Mouse (Mus musculus) MEL (cell line): ENCODE results near the gene Lpcat1.

Experiments
- CTCF ChIP-seq, 3 experiments: IDR thresholded peaks in 2 of 3; conservative IDR thresholded peaks in 1 of 3; 2 replicates each; pipeline ENCODE4 v1.5.1; 2011 to 2012; ENCODE audit warnings: low read length in 3 of 3, low read depth in 2 of 3, mild to moderate bottlenecking in 2 of 3, improper control_type of control experiment in 1 of 3, inconsistent platforms in 1 of 3, mixed read lengths in 1 of 3, moderate library complexity in 1 of 3; ENCODE audit not compliant: control insufficient read depth in 1 of 3, insufficient read depth in 1 of 3, poor library complexity in 1 of 3, severe bottlenecking in 1 of 3
- EP300 ChIP-seq, 2 experiments: IDR thresholded peaks; 2 replicates each; pipeline ENCODE4 v1.6.1; 2011; ENCODE audit warnings: improper control_type of control experiment in 2 of 2, low read length in 2 of 2, low read depth in 1 of 2, mild to moderate bottlenecking in 1 of 2
- MAFK ChIP-seq: IDR thresholded peaks from 2 replicates; pipeline ENCODE4 v1.6.1; 2011; ENCODE audit warnings: low read depth, mild to moderate bottlenecking, low read length, improper control_type of control experiment, borderline replicate concordance
- NRF1 ChIP-seq: IDR thresholded peaks from 2 replicates; pipeline ENCODE4 v1.6.1; 2014; ENCODE audit warnings: low read depth, mild to moderate bottlenecking, inconsistent platforms, low read length, improper control_type of control experiment, moderate library complexity; ENCODE audit not compliant: poor library complexity, insufficient read depth, severe bottlenecking
- SIN3A ChIP-seq: IDR thresholded peaks from 2 replicates; pipeline ENCODE4 v1.6.1; 2012; ENCODE audit warnings: low read length, improper control_type of control experiment, inconsistent platforms
- TBP ChIP-seq: IDR thresholded peaks from 2 replicates; pipeline ENCODE4 v1.8.0; 2011; ENCODE audit warnings: low read depth, low read length, improper control_type of control experiment
- USF1 ChIP-seq: IDR thresholded peaks from 2 replicates; pipeline ENCODE4 v1.6.1; 2014; ENCODE audit warnings: low read depth, mild to moderate bottlenecking, inconsistent platforms, low read length, improper control_type of control experiment, moderate library complexity
- ZNF384 ChIP-seq: IDR thresholded peaks from 2 replicates; pipeline ENCODE4 v1.6.1; 2012; ENCODE audit warnings: low read depth, mild to moderate bottlenecking, inconsistent platforms, low read length, improper control_type of control experiment

GRCm38 (mm10) chr13:73536403-73536821, 69.4 kb downstream of the Lpcat1 start, which contains the start of gene Slc6a3:
- no peak for TF ChIP-seq EP300 (IDR thresholded peaks at IDR 0.05; ENCODE audit: low read depth in 1 of 2, low read length in 2 of 2)
- TF ChIP-seq TBP, result no peak
- TF ChIP-seq SIN3A, result peak; percentile 42; the same call in 1 of the 2 replicates
- TF ChIP-seq CTCF (IDR thresholded peaks at IDR 0.05 in 2 of 3, conservative IDR thresholded peaks at IDR 0.05 in 1 of 3; ENCODE audit: control insufficient read depth in 1 of 3, insufficient read depth in 1 of 3, low read depth in 2 of 3, low read length in 3 of 3, poor library complexity in 1 of 3, severe bottlenecking in 1 of 3), result no peak
- no peak for TF ChIP-seq ZNF384
- TF ChIP-seq MAFK, result no peak
- TF ChIP-seq NRF1, result 0 out of 2 replicates have a peak, but pooled peaks have one; percentile 13
- no peak for TF ChIP-seq USF1
